Mouse (Mus musculus) embryonic facial prominence, embryonic 14.5 days (tissue): ENCODE results near the gene Dennd6b. TPM values are rescaled to one million over a fixed set of nuclear protein-coding genes. Genes with fewer than 3 reads are reported as not detected.

Experiments used
- ATAC-seq: fragments of 200-750 bp; cut with Nextera tagmentation; 2 replicates; pipeline ENCODE4 v1.8.0; 2017; ENCODE audit warnings: low read depth, moderate number of reproducible peaks, moderate TSS enrichment
- DNase-seq: peaks from one replicate; pipeline ENCODE4 v3.0.0-alpha.2; 2015; ENCODE audit warnings: low spot score
- H3K27ac ChIP-seq: fragments of 300-500 bp; sonication (generic); replicated peaks from 2 replicates; pipeline ENCODE4 v1.5.1; 2014; ENCODE audit warnings: low read depth, mild to moderate bottlenecking, low read length, moderate library complexity
- H3K27me3 ChIP-seq: fragments of 300-500 bp; sonication (generic); replicated peaks from 2 replicates; pipeline ENCODE4 v1.6.1; 2014; ENCODE audit warnings: low read length; ENCODE audit not compliant: control insufficient read depth, insufficient read depth
- H3K36me3 ChIP-seq: fragments of 300-500 bp; sonication (generic); 2 replicates; pipeline ENCODE4 v1.6.1; 2014; ENCODE audit warnings: low read length, mixed read lengths; ENCODE audit not compliant: control insufficient read depth, insufficient read depth
- H3K4me1 ChIP-seq: fragments of 300-500 bp; sonication (generic); 2 replicates; pipeline ENCODE4 v1.6.1; 2014; ENCODE audit warnings: antibody characterized with exemption, low read length; ENCODE audit not compliant: control insufficient read depth, insufficient read depth
- H3K4me2 ChIP-seq: fragments of 300-500 bp; sonication (generic); 2 replicates; pipeline ENCODE4 v1.6.1; 2014; ENCODE audit warnings: low read depth, mild to moderate bottlenecking, low read length, moderate library complexity, mixed read lengths
- H3K4me3 ChIP-seq: fragments of 300-500 bp; sonication (generic); 2 replicates; pipeline ENCODE4 v1.5.1; 2014; ENCODE audit warnings: low read depth, mild to moderate bottlenecking, low read length
- H3K9ac ChIP-seq: fragments of 300-500 bp; sonication (generic); 2 replicates; pipeline ENCODE4 v1.6.1; 2014; ENCODE audit warnings: low read depth, mild to moderate bottlenecking, low read length, moderate library complexity, mixed read lengths
- H3K9me3 ChIP-seq: fragments of 300-500 bp; sonication (generic); 2 replicates; pipeline ENCODE4 v1.6.1; 2016; ENCODE audit warnings: low read length; ENCODE audit not compliant: control insufficient read depth
- WGBS: fragments of 180-500 bp; shearing (Covaris S2); extraction: QIAGEN DNeasy Blood & Tissue Kit; methylation state at CpG from one replicate; pipeline ENCODE4 v1.1.7; 2014; 5-methylcytosine and 5-hydroxymethylcytosine counted together
- polyA plus RNA-seq: library from polyadenylated mRNA; unstranded; fragments of >200 nt; fragmentation: Nextera tagmentation; extraction: Ambion mirVana; gene quantifications from 2 replicates; pipeline ENCODE4 v1.2.1, GENCODE M21; 2014

The Dennd6b gene
- polyA plus RNA-seq, 1 experiment from 2014 or later = 11.4 TPM

- Histone ChIP-seq H3K9me3 (no peaks in the 10 kb centered on the region), H3K4me2 (peak overlapping the region; percentile 95), H3K9ac (peak overlapping the region; percentile 56), H3K4me1 (peaks cover 20% of the 10 kb centered on the region), H3K27me3 (peaks cover 45% of the 10 kb centered on the region), H3K27ac (no peak overlapping the region; the same call in 1 of the 2 replicates), H3K4me3 (peak overlapping the region; percentile 30), H3K36me3 (no peaks in the 10 kb centered on the region)
- DNase-seq (peak; percentile 38), ATAC-seq (no peak)
- WGBS = 8% methylated on average over 12 of the region's 16 CpGs
These were observed 49.3 kb downstream of the Dennd6b start for GRCm38 (mm10) chr15:89147024-89147423.

GRCm38 (mm10) chr15:89146537-89146936, 49.8 kb downstream of the Dennd6b start:
- Histone ChIP-seq H3K27ac (no peak overlapping the region; the same call in 1 of the 2 replicates), H3K9ac (peak overlapping the region; percentile 56), H3K27me3 (peaks cover 50% of the 10 kb centered on the region), H3K4me2 (peak overlapping the region; percentile 95), H3K4me3 (peak overlapping the region; percentile 30), H3K9me3 (no peaks in the 10 kb centered on the region), H3K36me3 (no peaks in the 10 kb centered on the region), H3K4me1 (peaks cover 20% of the 10 kb centered on the region)
- peak; percentile 30; the same call in 1 of the 2 replicates for ATAC-seq
- WGBS = 1% methylated on average over 19 of the region's 27 CpGs
- DNase-seq = peak; percentile 49

- Histone ChIP-seq H3K4me2 (peak overlapping the region; percentile 95), H3K27me3 (peaks cover 56% of the 10 kb centered on the region), H3K9ac (no peak overlapping the region), H3K9me3 (no peaks in the 10 kb centered on the region), H3K4me3 (no peak overlapping the region), H3K36me3 (no peaks in the 10 kb centered on the region), H3K27ac (no peak overlapping the region), H3K4me1 (peaks cover 21% of the 10 kb centered on the region)
- WGBS = 77% methylated on average over 22 of the region's 24 CpGs
- DNase-seq (no peak), ATAC-seq (no peak)
These were observed 50.4 kb downstream of the Dennd6b start for GRCm38 (mm10) chr15:89145813-89146350.

- DNase-seq (no peak), ATAC-seq (no peak)
- H3K36me3 ChIP-seq = no peaks in the 10 kb centered on the region
- no peak overlapping the region for H3K27ac ChIP-seq
- no peak overlapping the region for H3K4me2 ChIP-seq
- peaks cover 23% of the 10 kb centered on the region for H3K4me1 ChIP-seq
- WGBS = 90% methylated on average over 11 of the region's 11 CpGs
- H3K4me3 ChIP-seq = no peak overlapping the region
- no peaks in the 10 kb centered on the region for H3K9me3 ChIP-seq
- H3K27me3 ChIP-seq = peaks cover 65% of the 10 kb centered on the region
- no peak overlapping the region for H3K9ac ChIP-seq
These were observed 51.3 kb downstream of the Dennd6b start for GRCm38 (mm10) chr15:89144965-89145364.

- Histone ChIP-seq H3K4me3 (no peak overlapping the region), H3K4me1 (peaks cover 15% of the 10 kb centered on the region), H3K27me3 (peaks cover 70% of the 10 kb centered on the region), H3K9me3 (no peaks in the 10 kb centered on the region), H3K9ac (no peak overlapping the region), H3K4me2 (no peak overlapping the region), H3K27ac (no peak overlapping the region), H3K36me3 (no peaks in the 10 kb centered on the region)
- ATAC-seq (no peak), DNase-seq (no peak)
- WGBS = 81% methylated on average over 2 of the region's 2 CpGs
These were observed 53.2 kb downstream of the Dennd6b start for GRCm38 (mm10) chr15:89143134-89143533.

GRCm38 (mm10) chr15:89141905-89142304, 54.4 kb downstream of the Dennd6b start:
- 57% methylated on average over 4 of the region's 4 CpGs for WGBS
- peaks cover 58% of the 10 kb centered on the region for H3K27me3 ChIP-seq
- H3K36me3 ChIP-seq = no peaks in the 10 kb centered on the region
- H3K9me3 ChIP-seq = no peaks in the 10 kb centered on the region
- H3K4me2 ChIP-seq = no peak overlapping the region
- no peak overlapping the region for H3K9ac ChIP-seq
- H3K4me3 ChIP-seq = no peak overlapping the region
- H3K27ac ChIP-seq = no peak overlapping the region
- DNase-seq (no peak), ATAC-seq (no peak)
- H3K4me1 ChIP-seq = peaks cover 9% of the 10 kb centered on the region

GRCm38 (mm10) chr15:89141443-89141842, 54.9 kb downstream of the Dennd6b start:
- peaks cover 54% of the 10 kb centered on the region for H3K27me3 ChIP-seq
- H3K4me2 ChIP-seq = no peak overlapping the region
- WGBS = 13% methylated on average over 5 of the region's 5 CpGs
- H3K4me1 ChIP-seq = peaks cover 7% of the 10 kb centered on the region; the same call in 1 of the 2 replicates
- no peaks in the 10 kb centered on the region for H3K9me3 ChIP-seq
- no peak overlapping the region for H3K9ac ChIP-seq
- no peaks in the 10 kb centered on the region for H3K36me3 ChIP-seq
- ATAC-seq = peak; percentile 7; the same call in 1 of the 2 replicates
- H3K27ac ChIP-seq = no peak overlapping the region
- peak; percentile 15 for DNase-seq
- H3K4me3 ChIP-seq = no peak overlapping the region

- Histone ChIP-seq H3K4me2 (peak within 1 kb of the TSS; percentile 93), H3K9me3 (no peaks in the 10 kb centered on the region), H3K27ac (peak within 1 kb of the TSS; percentile 33), H3K9ac (peak within 1 kb of the TSS; percentile 62), H3K36me3 (no peaks in the 10 kb centered on the region), H3K27me3 (peaks cover 47% of the 10 kb centered on the region), H3K4me1 (peaks cover 7% of the 10 kb centered on the region; the same call in 1 of the 2 replicates), H3K4me3 (peak within 1 kb of the TSS; percentile 49)
- 2% methylated on average over 21 of the region's 21 CpGs for WGBS
- DNase-seq (peak; percentile 51), ATAC-seq (peak; percentile 80)
These were observed 55.5 kb downstream of the Dennd6b start, which contains the start of gene Mapk12 for GRCm38 (mm10) chr15:89140659-89141252. Mapk12 (minus strand) TSS chr15:89140703.
